Mouse (Mus musculus): ENCODE measurements around the gene Hap1. TPM values are rescaled to one million over a fixed set of nuclear protein-coding genes. Genes with fewer than 3 reads are reported as not detected.

Gene Hap1
- total and polyA plus RNA-seq, 3 experiments: 1.3 to 1.5 (median 1.4) TPM

DNA sequence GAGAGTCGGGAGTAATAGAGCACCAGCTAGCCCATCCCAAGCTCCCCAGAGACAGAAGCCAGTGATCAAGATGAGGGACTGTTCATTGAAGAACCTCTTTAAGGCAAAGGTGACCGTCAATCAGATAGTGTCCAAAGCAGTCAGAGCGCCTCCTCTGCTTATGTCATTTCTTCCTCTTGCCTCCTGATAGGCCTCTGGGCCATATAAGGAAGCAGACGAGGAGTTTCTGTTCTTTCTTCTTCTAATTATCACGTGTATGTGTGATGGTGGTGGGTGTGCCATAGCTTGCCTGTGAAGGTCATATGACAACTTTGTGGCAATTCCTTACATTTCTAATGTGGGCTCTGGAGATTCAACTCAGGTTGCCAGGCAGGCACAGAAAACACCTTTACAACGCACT, 44.9 kb upstream of the Hap1 start:
- no peak overlapping the region for H3K4me3 ChIP-seq
- H3K9ac ChIP-seq (ENCODE audit: low read depth, low read length): no peak overlapping the region
- intact Hi-C loops (cut with DNase I): no loop called here
- peaks cover 28% of the 10 kb centered on the region for H3K4me1 ChIP-seq (ENCODE audit: control insufficient read depth, insufficient read depth, low read length)
- no peaks in the 10 kb centered on the region for H3K36me3 ChIP-seq (ENCODE audit: control insufficient read depth, insufficient read depth, low read length)
- WGBS: 64% methylated on average over 6 of the region's 6 CpGs
- TF ChIP-seq POLR2A (IDR thresholded peaks at IDR 0.05; ENCODE audit: insufficient read depth, low read depth, low read length): no peak
- no peak for TF ChIP-seq CTCF (IDR thresholded peaks at IDR 0.05)
- TF ChIP-seq EP300 (IDR thresholded peaks at IDR 0.05; ENCODE audit: insufficient read depth, low read depth, low read length): no peak
- DNase-seq: peak in 1 of 2 experiments; percentile 21
- H3K79me2 ChIP-seq (replicated peaks; ENCODE audit: control insufficient read depth, insufficient read depth, low read length): no peaks in the 10 kb centered on the region
- H3K27me3 ChIP-seq (ENCODE audit: control insufficient read depth, insufficient read depth, low read length): no peaks in the 10 kb centered on the region
- H3K27ac ChIP-seq: peak overlapping the region; percentile 54

GRCm38 (mm10) chr11:100399727-100400538, 44.0 kb upstream of the Hap1 start:
- peaks cover under 1% of the 10 kb centered on the region; the same call in 1 of the 2 replicates for H3K36me3 ChIP-seq (ENCODE audit: control insufficient read depth, insufficient read depth, low read length)
- peak in 1 of 2 experiments; percentile 36 for DNase-seq
- no peaks in the 10 kb centered on the region for H3K27me3 ChIP-seq (ENCODE audit: control insufficient read depth, insufficient read depth, low read length)
- no peak overlapping the region for H3K4me3 ChIP-seq
- intact Hi-C loops (cut with DNase I): loop anchor here (5.0 to 10.0 kb wide), 2 partner anchors 565 to 662 kb away; no protein-coding TSS in a partner anchor
- H3K79me2 ChIP-seq (replicated peaks; ENCODE audit: control insufficient read depth, insufficient read depth, low read length): no peaks in the 10 kb centered on the region
- H3K27ac ChIP-seq: peak overlapping the region; percentile 54
- WGBS: 45% methylated on average over 12 of the region's 12 CpGs
- TF ChIP-seq CTCF (IDR thresholded peaks at IDR 0.05) (no peak), EP300 (IDR thresholded peaks at IDR 0.05; ENCODE audit: insufficient read depth, low read depth, low read length) (no peak), POLR2A (IDR thresholded peaks at IDR 0.05; ENCODE audit: insufficient read depth, low read depth, low read length) (no peak)
- no peak overlapping the region for H3K9ac ChIP-seq (ENCODE audit: low read depth, low read length)
- peaks cover 30% of the 10 kb centered on the region for H3K4me1 ChIP-seq (ENCODE audit: control insufficient read depth, insufficient read depth, low read length)

GRCm38 (mm10) chr11:100399320-100399719, 43.4 kb upstream of the Hap1 start:
- Histone ChIP-seq H3K27me3 (ENCODE audit: control insufficient read depth, insufficient read depth, low read length) (no peaks in the 10 kb centered on the region), H3K4me3 (no peak overlapping the region), H3K27ac (peak overlapping the region; percentile 54), H3K36me3 (ENCODE audit: control insufficient read depth, insufficient read depth, low read length) (peaks cover 7% of the 10 kb centered on the region), H3K79me2 (replicated peaks; ENCODE audit: control insufficient read depth, insufficient read depth, low read length) (no peaks in the 10 kb centered on the region), H3K4me1 (ENCODE audit: control insufficient read depth, insufficient read depth, low read length) (peaks cover 35% of the 10 kb centered on the region), H3K9ac (ENCODE audit: low read depth, low read length) (no peak overlapping the region)
- 43% methylated on average over 9 of the region's 9 CpGs for WGBS
- TF ChIP-seq EP300 (IDR thresholded peaks at IDR 0.05; ENCODE audit: insufficient read depth, low read depth, low read length) (peak; percentile 45; the same call in 1 of the 2 replicates), POLR2A (IDR thresholded peaks at IDR 0.05; ENCODE audit: insufficient read depth, low read depth, low read length) (no peak)
- intact Hi-C loops (cut with DNase I): loop anchor here (5.0 to 10.0 kb wide), 2 partner anchors 565 to 663 kb away; no protein-coding TSS in a partner anchor
- DNase-seq: no peak

DNA sequence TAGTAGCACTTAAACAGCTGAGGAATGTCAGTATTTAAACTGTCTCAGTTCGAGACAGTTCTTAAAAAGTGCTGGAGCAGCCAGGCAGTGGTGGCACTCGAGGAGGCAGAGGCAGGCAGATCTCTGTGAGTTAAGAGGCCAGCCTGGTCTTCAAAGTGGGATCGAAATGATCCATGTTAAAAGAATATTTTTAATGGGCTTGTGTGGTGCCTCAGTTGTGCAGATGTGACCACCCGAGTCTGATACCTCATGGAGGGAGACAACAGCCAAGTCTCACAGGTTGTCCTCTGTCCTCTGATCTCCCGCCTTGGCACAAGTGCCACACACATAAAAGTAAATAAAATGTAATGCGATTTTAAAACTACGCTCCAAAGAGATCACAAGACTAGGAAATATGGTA, 42.6 kb upstream of the Hap1 start:
- 93% methylated on average over 7 of the region's 7 CpGs for whole genome bisulfite sequencing
- peaks cover 34% of the 10 kb centered on the region for H3K4me1 ChIP-seq (ENCODE audit: control insufficient read depth, insufficient read depth, low read length)

DNA sequence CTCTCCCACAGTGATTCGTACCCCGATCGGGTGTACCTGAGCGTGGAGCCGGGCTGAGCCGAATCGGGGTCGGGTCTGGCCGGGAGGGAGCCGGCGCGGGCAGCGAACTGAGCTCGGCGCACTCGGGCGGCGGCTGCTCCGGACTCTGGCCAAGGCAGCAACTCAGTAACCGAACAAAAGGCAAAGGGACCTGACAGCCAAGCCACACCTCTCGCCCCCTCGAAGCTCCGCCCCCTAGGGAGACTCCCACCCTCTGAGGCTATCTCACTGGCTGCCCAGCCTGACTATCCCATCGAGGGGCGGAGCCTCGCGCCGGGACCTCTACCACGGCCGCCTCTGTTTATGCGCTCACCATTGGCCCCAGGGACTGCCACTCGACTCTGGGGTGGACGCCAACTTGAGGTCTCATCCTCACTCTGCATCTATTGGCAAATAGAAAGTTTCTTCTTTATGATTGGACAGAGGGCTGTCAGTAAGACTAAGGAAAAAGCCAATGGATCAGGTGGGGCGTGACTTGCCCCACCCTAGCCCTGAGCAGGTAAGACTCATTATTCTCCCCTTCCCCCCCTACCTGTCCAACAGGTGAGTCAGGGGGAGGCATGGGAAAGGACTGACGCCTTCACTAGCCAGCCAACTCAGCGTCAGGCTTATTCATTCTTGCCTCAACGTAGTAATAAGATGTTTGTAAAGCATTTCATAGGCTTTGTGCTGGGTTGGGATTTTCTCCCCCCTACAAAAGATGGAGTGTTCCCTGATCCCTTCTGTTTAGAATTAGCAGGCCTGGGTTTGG, 41.9 kb upstream of the Hap1 start, which contains the start of gene Jup:
Gene Jup, minus strand, starts transcription at position 164 of the 790 bp plus-strand sequence.
- TF ChIP-seq CTCF (IDR thresholded peaks at IDR 0.05): no peak
- TF ChIP-seq POLR2A (IDR thresholded peaks at IDR 0.05; ENCODE audit: insufficient read depth, low read depth, low read length): peak; percentile 99
- peak within 1 kb of the TSS; percentile 98 for H3K27ac ChIP-seq
- H3K9ac ChIP-seq (ENCODE audit: low read depth, low read length): peak within 1 kb of the TSS; percentile 95
- H3K4me3 ChIP-seq: peak within 1 kb of the TSS; percentile 100
- WGBS: 2% methylated on average over 37 of the region's 37 CpGs
- intact Hi-C loops (cut with DNase I): loop anchor here (5.0 to 10.0 kb wide), 2 partner anchors 567 to 665 kb away; no protein-coding TSS in a partner anchor
- no peaks in the 10 kb centered on the region for H3K27me3 ChIP-seq (ENCODE audit: control insufficient read depth, insufficient read depth, low read length)
- peak; percentile 99 to 100 for DNase-seq
- peaks cover 36% of the 10 kb centered on the region for H3K4me1 ChIP-seq (ENCODE audit: control insufficient read depth, insufficient read depth, low read length)
- H3K36me3 ChIP-seq (ENCODE audit: control insufficient read depth, insufficient read depth, low read length): peaks cover 17% of the 10 kb centered on the region
- peaks cover 2% of the 10 kb centered on the region; the same call in 1 of the 2 replicates for H3K79me2 ChIP-seq (replicated peaks; ENCODE audit: control insufficient read depth, insufficient read depth, low read length)

More for the DNA sequence above, 42.6 kb upstream of the Hap1 start:
- H3K27ac ChIP-seq: peak overlapping the region; percentile 80
- H3K36me3 ChIP-seq (ENCODE audit: control insufficient read depth, insufficient read depth, low read length): peaks cover 11% of the 10 kb centered on the region
- no peak for TF ChIP-seq EP300 (IDR thresholded peaks at IDR 0.05; ENCODE audit: insufficient read depth, low read depth, low read length)
- no peak for TF ChIP-seq CTCF (IDR thresholded peaks at IDR 0.05)
- TF ChIP-seq POLR2A (IDR thresholded peaks at IDR 0.05; ENCODE audit: insufficient read depth, low read depth, low read length): no peak
- H3K4me3 ChIP-seq: no peak overlapping the region
- intact Hi-C loops (cut with DNase I): loop anchor here (5.0 to 10.0 kb wide), 2 partner anchors 566 to 664 kb away; no protein-coding TSS in a partner anchor
- H3K27me3 ChIP-seq (ENCODE audit: control insufficient read depth, insufficient read depth, low read length): no peaks in the 10 kb centered on the region
- no peak overlapping the region for H3K9ac ChIP-seq (ENCODE audit: low read depth, low read length)
- DNase-seq: no peak
- no peaks in the 10 kb centered on the region for H3K79me2 ChIP-seq (replicated peaks; ENCODE audit: control insufficient read depth, insufficient read depth, low read length)
